Mouse (Mus musculus): ENCODE data around the gene Gm17267. TPM values are rescaled to one million over a fixed set of nuclear protein-coding genes. Genes with fewer than 3 reads are reported as not detected.

The Gm17267 gene
- not detected for total RNA-seq (2023)

GRCm38 (mm10) chrX:126017257-126017656 is at the start of gene Gm17267:
Gm17267 (plus strand) TSS chrX:126017557.

